Mouse (Mus musculus) limb, embryonic 14.5 days (tissue): ENCODE data around the gene Rassf4. TPM values are rescaled to one million over a fixed set of nuclear protein-coding genes. Genes with fewer than 3 reads are reported as not detected.

Experiments
- ATAC-seq: fragments of 200-750 bp; cut with Nextera tagmentation; 2 replicates; pipeline ENCODE4 v1.8.0; 2017; ENCODE audit warnings: low read depth, moderate number of reproducible peaks, moderate TSS enrichment; ENCODE audit not compliant: low FRiP score
- DNase-seq: peaks from one replicate; pipeline ENCODE4 v3.0.0-alpha.2; 2015; ENCODE audit warnings: low spot score
- H3K27ac ChIP-seq: fragments of 300-500 bp; sonication (generic); replicated peaks from 2 replicates; pipeline ENCODE4 v1.5.1; 2014; ENCODE audit warnings: low read depth, mild to moderate bottlenecking, low read length, moderate library complexity, mixed read lengths
- H3K27me3 ChIP-seq: fragments of 300-500 bp; sonication (generic); 2 replicates; pipeline ENCODE4 v1.6.1; 2014; ENCODE audit warnings: low read length, mixed read lengths; ENCODE audit not compliant: control insufficient read depth, insufficient read depth
- H3K36me3 ChIP-seq: fragments of 300-500 bp; sonication (generic); 2 replicates; pipeline ENCODE4 v1.6.1; 2014; ENCODE audit warnings: mild to moderate bottlenecking, low read length, moderate library complexity, mixed read lengths; ENCODE audit not compliant: control insufficient read depth, insufficient read depth
- H3K4me1 ChIP-seq: fragments of 300-500 bp; sonication (generic); 2 replicates; pipeline ENCODE4 v1.6.1; 2014; ENCODE audit warnings: antibody characterized with exemption, low read length, mixed read lengths; ENCODE audit not compliant: control insufficient read depth, insufficient read depth
- H3K4me2 ChIP-seq: fragments of 300-500 bp; sonication (generic); replicated peaks from 2 replicates; pipeline ENCODE4 v1.6.1; 2014; ENCODE audit warnings: low read depth, mild to moderate bottlenecking, low read length, moderate library complexity; ENCODE audit not compliant: severe bottlenecking
- H3K4me3 ChIP-seq: fragments of 300-500 bp; sonication (generic); replicated peaks from 2 replicates; pipeline ENCODE4 v1.5.1; 2014; ENCODE audit warnings: low read length
- H3K9ac ChIP-seq: fragments of 300-500 bp; sonication (generic); 2 replicates; pipeline ENCODE4 v1.6.1; 2014; ENCODE audit warnings: mild to moderate bottlenecking, low read depth, low read length, moderate library complexity; ENCODE audit not compliant: severe bottlenecking
- H3K9me3 ChIP-seq: fragments of 300-500 bp; sonication (generic); 2 replicates; pipeline ENCODE4 v1.6.1; 2016; ENCODE audit warnings: low read length; ENCODE audit not compliant: control insufficient read depth
- POLR2A ChIP-seq: fragments of 200-500 bp; IDR thresholded peaks from 2 replicates; pipeline ENCODE4 v1.8.0; 2012; ENCODE audit warnings: inconsistent platforms, mild to moderate bottlenecking, moderate library complexity, borderline replicate concordance; ENCODE audit not compliant: insufficient read depth, insufficient read length; ENCODE audit errors: extremely low read depth
- WGBS: fragments of 180-500 bp; shearing (Covaris S2); extraction: QIAGEN DNeasy Blood & Tissue Kit; methylation state at CpG from one replicate; pipeline ENCODE4 v1.1.7; 2014; 5-methylcytosine and 5-hydroxymethylcytosine counted together
- polyA plus RNA-seq, 2 experiments: library from polyadenylated mRNA; depleted of rRNA in 1 of 2; stranded (reverse) in 1 of 2; unstranded in 1 of 2; fragments of >200 nt; fragmentation: Nextera tagmentation in 1 of 2; extraction: Ambion mirVana in 1 of 2; gene quantifications; 2 replicates each; pipeline versions ENCODE4 v1.2.1 to v1.2.3; 2012 to 2014

Gene Rassf4
- polyA plus RNA-seq, 2 experiments: 5.9 to 11.3 TPM

DNA sequence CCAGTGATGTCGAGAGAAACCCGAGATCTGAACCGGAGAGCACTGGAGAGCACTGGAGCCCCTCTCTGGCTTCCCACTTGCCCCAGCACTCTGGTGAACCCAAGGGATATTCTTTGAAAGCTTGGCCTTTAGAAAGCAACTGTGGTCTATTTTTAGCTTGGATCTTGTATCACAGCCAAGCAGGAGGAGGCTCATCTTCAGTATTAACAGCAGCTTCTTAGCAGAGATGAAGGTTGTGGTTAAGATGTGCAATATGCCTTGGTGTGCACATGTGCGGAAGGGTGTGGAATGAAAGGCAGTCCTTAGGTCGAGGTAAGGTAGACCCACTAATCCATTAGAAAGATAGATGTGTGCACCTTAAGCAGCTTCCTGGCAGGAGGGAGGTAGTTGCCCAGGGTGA, 40.8 kb upstream of the Rassf4 start:
- no peak overlapping the region for H3K27ac ChIP-seq
- no peak for TF ChIP-seq POLR2A
- ATAC-seq: no peak
- no peak overlapping the region for H3K4me2 ChIP-seq
- H3K4me1 ChIP-seq: no peaks in the 10 kb centered on the region
- H3K27me3 ChIP-seq: no peaks in the 10 kb centered on the region
- WGBS: 78% methylated on average over 5 of the region's 5 CpGs
- DNase-seq: no peak
- no peak overlapping the region for H3K9ac ChIP-seq
- no peaks in the 10 kb centered on the region for H3K9me3 ChIP-seq
- no peak overlapping the region for H3K4me3 ChIP-seq
- H3K36me3 ChIP-seq: no peaks in the 10 kb centered on the region

DNA sequence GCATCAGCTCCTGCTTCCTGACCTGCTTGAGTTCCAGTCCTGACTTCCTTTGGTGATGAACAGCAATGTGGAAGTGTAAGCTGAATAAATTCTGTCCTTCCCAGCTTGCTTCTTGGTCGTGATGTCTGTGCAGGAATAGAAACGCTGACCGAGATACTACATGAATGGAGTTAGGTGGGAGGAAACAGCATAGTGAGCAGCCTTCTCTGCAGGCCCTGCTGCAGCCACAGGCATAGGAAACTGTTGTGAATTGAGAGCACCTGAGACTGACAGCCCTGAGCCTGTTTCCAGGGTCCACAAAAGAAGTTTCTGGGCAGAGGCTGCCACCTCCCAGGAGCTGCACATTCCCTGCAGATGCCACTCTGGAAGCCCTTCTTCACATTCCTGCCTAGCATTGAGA, 40.2 kb upstream of the Rassf4 start:
- Histone ChIP-seq H3K4me2 (no peak overlapping the region), H3K27me3 (no peaks in the 10 kb centered on the region), H3K4me1 (no peaks in the 10 kb centered on the region), H3K36me3 (no peaks in the 10 kb centered on the region), H3K4me3 (no peak overlapping the region), H3K9me3 (no peaks in the 10 kb centered on the region), H3K27ac (no peak overlapping the region), H3K9ac (no peak overlapping the region)
- DNase-seq: no peak
- WGBS: 94% methylated on average over 3 of the region's 3 CpGs
- TF ChIP-seq POLR2A: no peak
- no peak for ATAC-seq

DNA sequence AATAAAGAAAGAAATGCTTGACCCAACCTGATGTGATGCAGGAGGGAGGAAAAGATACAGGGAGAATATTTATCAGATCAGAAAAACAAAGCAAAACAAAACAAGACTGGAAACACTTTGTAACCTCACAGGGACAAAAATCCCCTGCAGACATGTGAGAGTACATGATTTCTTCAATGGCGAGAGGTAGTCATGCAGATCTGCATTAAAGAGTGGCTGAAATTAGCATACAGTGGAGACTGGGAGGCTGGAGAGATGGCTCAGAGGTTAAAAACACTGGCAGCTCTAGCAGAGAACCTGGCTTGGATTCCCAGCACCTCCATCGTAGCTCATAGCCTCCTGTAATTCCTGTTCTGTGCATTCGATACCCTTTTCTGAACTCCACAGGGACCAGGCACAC, 38.8 kb upstream of the Rassf4 start:
- Histone ChIP-seq H3K9ac (no peak overlapping the region), H3K27ac (no peak overlapping the region), H3K36me3 (no peaks in the 10 kb centered on the region), H3K4me3 (no peak overlapping the region), H3K4me2 (no peak overlapping the region), H3K27me3 (no peaks in the 10 kb centered on the region), H3K9me3 (no peaks in the 10 kb centered on the region), H3K4me1 (no peaks in the 10 kb centered on the region)
- 78% methylated on average over 3 of the region's 3 CpGs for WGBS
- DNase-seq: no peak
- TF ChIP-seq POLR2A: no peak
- ATAC-seq: no peak

DNA sequence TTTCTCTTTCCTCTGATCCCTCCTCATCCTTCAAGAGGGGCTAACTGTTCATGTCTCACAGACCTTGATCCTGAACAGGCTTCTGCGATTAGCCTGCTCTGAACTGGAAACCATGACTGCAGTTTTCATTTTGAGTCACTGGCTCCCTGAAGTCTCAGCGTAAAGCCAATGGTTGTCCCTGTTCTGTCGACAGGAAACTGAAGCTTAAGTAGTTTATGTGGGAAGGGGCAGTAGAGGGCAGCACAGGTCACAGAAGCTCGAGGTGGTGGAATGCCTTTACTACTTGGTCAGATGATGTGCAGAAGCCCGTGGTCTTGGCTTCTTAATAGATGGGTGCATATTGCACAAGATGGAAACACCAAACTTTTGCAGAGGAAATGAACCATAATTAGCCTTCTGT, 38.3 kb upstream of the Rassf4 start:
- Histone ChIP-seq H3K4me2 (no peak overlapping the region), H3K9ac (no peak overlapping the region), H3K27me3 (no peaks in the 10 kb centered on the region), H3K4me3 (no peak overlapping the region), H3K4me1 (no peaks in the 10 kb centered on the region), H3K27ac (no peak overlapping the region), H3K36me3 (no peaks in the 10 kb centered on the region), H3K9me3 (no peaks in the 10 kb centered on the region)
- ATAC-seq: no peak
- TF ChIP-seq POLR2A: no peak
- WGBS: 15% methylated on average over 5 of the region's 5 CpGs
- DNase-seq: no peak

DNA sequence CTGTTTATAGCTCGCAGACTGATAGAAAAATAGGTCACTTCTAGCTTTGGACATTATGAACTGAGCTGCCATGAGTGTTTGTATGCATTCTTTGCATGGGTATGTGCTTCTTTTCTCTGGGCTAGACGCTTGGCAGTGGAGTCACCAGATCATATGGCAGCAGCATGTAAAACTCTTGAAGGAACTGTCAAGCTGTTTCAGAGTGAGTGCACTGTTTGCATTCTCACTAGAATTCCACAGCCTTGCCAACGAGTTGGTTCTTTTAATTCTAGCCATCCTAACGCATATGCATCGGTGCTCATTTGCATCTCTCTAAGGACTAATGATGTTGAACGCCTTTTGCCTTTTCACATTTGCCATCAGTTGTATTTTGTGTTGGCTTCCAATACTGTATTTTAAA, 30.6 kb upstream of the Rassf4 start:
- DNase-seq (no peak), ATAC-seq (no peak)
- Histone ChIP-seq H3K9ac (no peak overlapping the region), H3K27me3 (no peaks in the 10 kb centered on the region), H3K4me1 (no peaks in the 10 kb centered on the region), H3K27ac (no peak overlapping the region), H3K4me2 (no peak overlapping the region), H3K36me3 (no peaks in the 10 kb centered on the region), H3K9me3 (no peaks in the 10 kb centered on the region), H3K4me3 (no peak overlapping the region)
- no peak for TF ChIP-seq POLR2A
- WGBS: 69% methylated on average over 6 of the region's 6 CpGs

DNA sequence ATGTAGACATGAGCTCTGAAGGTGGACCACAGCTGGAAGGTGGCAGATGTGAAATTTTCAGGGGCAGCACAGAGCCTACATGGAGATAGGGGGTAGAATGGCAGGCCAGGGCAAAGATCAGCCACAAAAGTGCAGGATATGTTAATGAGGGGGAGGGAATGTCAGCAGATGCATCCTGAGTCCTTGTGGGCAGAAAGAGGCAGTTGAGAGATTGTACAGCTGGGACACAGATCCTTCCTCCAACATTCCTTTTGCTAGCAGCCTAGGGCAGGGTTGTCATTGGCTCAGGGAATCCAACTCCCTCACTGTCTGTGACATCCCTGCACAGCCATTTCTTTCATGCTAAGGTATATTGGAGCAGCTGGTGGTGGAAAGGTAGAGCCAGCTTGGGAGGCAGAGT, 27.1 kb upstream of the Rassf4 start:
- H3K27me3 ChIP-seq: no peaks in the 10 kb centered on the region
- no peaks in the 10 kb centered on the region for H3K4me1 ChIP-seq
- H3K4me2 ChIP-seq: no peak overlapping the region
- no peak for ATAC-seq
- H3K4me3 ChIP-seq: no peak overlapping the region
- no peaks in the 10 kb centered on the region for H3K36me3 ChIP-seq
- H3K27ac ChIP-seq: no peak overlapping the region
- H3K9me3 ChIP-seq: no peaks in the 10 kb centered on the region
- DNase-seq: no peak
- no peak for TF ChIP-seq POLR2A
- H3K9ac ChIP-seq: no peak overlapping the region
